Mouse (Mus musculus) intestine, postnatal 0 days (tissue): ENCODE measurements at regions not wholly inside any gene's neighbourhood (a gene's known extent, or its start where the extent isn't known, plus 50 kb on each side); places are given as distances from the start of the nearest gene placed in this dataset.

ENCODE experiments used
- ATAC-seq: fragments of 200-750 bp; cut with Nextera tagmentation; 2 replicates; pipeline ENCODE4 v1.8.0; 2017; ENCODE audit warnings: mild to moderate bottlenecking, moderate TSS enrichment, moderate library complexity
- H3K27ac ChIP-seq: fragments of 300-500 bp; sonication (generic); 2 replicates; pipeline ENCODE4 v1.5.1; 2014; ENCODE audit warnings: mild to moderate bottlenecking, low read depth, low read length, moderate library complexity
- H3K27me3 ChIP-seq: fragments of 300-500 bp; sonication (generic); replicated peaks from 2 replicates; pipeline ENCODE4 v1.6.1; 2014; ENCODE audit warnings: low read length, mixed read lengths; ENCODE audit not compliant: control insufficient read depth, insufficient read depth
- H3K36me3 ChIP-seq: fragments of 300-500 bp; sonication (generic); 2 replicates; pipeline ENCODE4 v1.6.1; 2014; ENCODE audit warnings: mild to moderate bottlenecking, moderate library complexity; ENCODE audit not compliant: control insufficient read depth, insufficient read depth
- H3K4me1 ChIP-seq: fragments of 300-500 bp; sonication (generic); replicated peaks from 2 replicates; pipeline ENCODE4 v1.6.1; 2014; ENCODE audit warnings: antibody characterized with exemption, low read length, mixed read lengths; ENCODE audit not compliant: control insufficient read depth, insufficient read depth
- H3K4me2 ChIP-seq: fragments of 300-500 bp; sonication (generic); replicated peaks from 2 replicates; pipeline ENCODE4 v1.6.1; 2014; ENCODE audit warnings: low read depth, mild to moderate bottlenecking, moderate library complexity
- H3K4me3 ChIP-seq: fragments of 300-500 bp; sonication (generic); 2 replicates; pipeline ENCODE4 v1.5.1; 2014; ENCODE audit warnings: low read depth, low read length
- H3K9ac ChIP-seq: fragments of 300-500 bp; sonication (generic); 2 replicates; pipeline ENCODE4 v1.6.1; 2014; ENCODE audit warnings: mild to moderate bottlenecking, low read depth, low read length
- H3K9me3 ChIP-seq: fragments of 300-500 bp; sonication (generic); 2 replicates; pipeline ENCODE4 v1.6.1; 2016; ENCODE audit warnings: mixed run types; ENCODE audit not compliant: control insufficient read depth
- CTCF ChIP-seq: sonication (generic); IDR thresholded peaks from 2 replicates; pipeline ENCODE4 v1.5.1; 2016; ENCODE audit warnings: low read depth, mild to moderate bottlenecking, control low read depth, antibody characterized with exemption, moderate library complexity
- WGBS: fragments of 180-500 bp; shearing (Covaris S2); extraction: QIAGEN DNeasy Blood & Tissue Kit; methylation state at CpG from one replicate; pipeline ENCODE4 v1.1.7; 2014; 5-methylcytosine and 5-hydroxymethylcytosine counted together

GRCm38 (mm10) chr12:106514057-106514456 is 504.0 kb downstream of the Vrk1 start:
- no peak for TF ChIP-seq CTCF

GRCm38 (mm10) chr12:106515257-106515788 is 505.3 kb downstream of the Vrk1 start:
- Histone ChIP-seq H3K27me3 (no peaks in the 10 kb centered on the region), H3K9ac (no peak overlapping the region), H3K9me3 (no peaks in the 10 kb centered on the region), H3K36me3 (no peaks in the 10 kb centered on the region), H3K4me1 (no peaks in the 10 kb centered on the region), H3K27ac (no peak overlapping the region), H3K4me2 (no peak overlapping the region), H3K4me3 (no peak overlapping the region)
- ATAC-seq, result no peak
- WGBS, result 63% methylated on average over 17 of the region's 17 CpGs
- TF ChIP-seq CTCF, result no peak

More at GRCm38 (mm10) chr12:106514057-106514456, 504.0 kb downstream of the Vrk1 start:
- Histone ChIP-seq H3K4me3 (no peak overlapping the region), H3K4me1 (no peaks in the 10 kb centered on the region), H3K4me2 (no peak overlapping the region), H3K36me3 (no peaks in the 10 kb centered on the region), H3K9ac (no peak overlapping the region), H3K27me3 (no peaks in the 10 kb centered on the region), H3K9me3 (no peaks in the 10 kb centered on the region), H3K27ac (no peak overlapping the region)
- ATAC-seq, result no peak
- 43% methylated on average over 11 of the region's 11 CpGs for WGBS

- no peaks in the 10 kb centered on the region for H3K36me3 ChIP-seq
- no peak overlapping the region for H3K9ac ChIP-seq
- ATAC-seq, result no peak
- no peaks in the 10 kb centered on the region for H3K4me1 ChIP-seq
- H3K4me3 ChIP-seq, result no peak overlapping the region
- no peak overlapping the region for H3K27ac ChIP-seq
- 74% methylated on average over 5 of the region's 5 CpGs for WGBS
- no peaks in the 10 kb centered on the region for H3K9me3 ChIP-seq
- no peak for TF ChIP-seq CTCF
- no peaks in the 10 kb centered on the region for H3K27me3 ChIP-seq
- H3K4me2 ChIP-seq, result no peak overlapping the region
These were observed 509.1 kb downstream of the Vrk1 start for GRCm38 (mm10) chr12:106519141-106519540.

GRCm38 (mm10) chr12:106524411-106524810 is 514.4 kb downstream of the Vrk1 start:
- no peak for TF ChIP-seq CTCF
- Histone ChIP-seq H3K4me2 (no peak overlapping the region), H3K4me1 (no peaks in the 10 kb centered on the region), H3K4me3 (no peak overlapping the region), H3K27me3 (no peaks in the 10 kb centered on the region), H3K36me3 (no peaks in the 10 kb centered on the region), H3K27ac (no peak overlapping the region), H3K9ac (no peak overlapping the region), H3K9me3 (no peaks in the 10 kb centered on the region)
- 73% methylated on average over 4 of the region's 4 CpGs for WGBS
- no peak for ATAC-seq

- no peak overlapping the region for H3K4me2 ChIP-seq
- H3K9me3 ChIP-seq, result no peaks in the 10 kb centered on the region
- H3K4me1 ChIP-seq, result no peaks in the 10 kb centered on the region
- H3K9ac ChIP-seq, result no peak overlapping the region
- no peak for TF ChIP-seq CTCF
- no peaks in the 10 kb centered on the region for H3K36me3 ChIP-seq
- H3K27ac ChIP-seq, result no peak overlapping the region
- H3K27me3 ChIP-seq, result no peaks in the 10 kb centered on the region
- 57% methylated on average over 8 of the region's 8 CpGs for WGBS
- no peak overlapping the region for H3K4me3 ChIP-seq
- ATAC-seq, result no peak
These were observed 517.1 kb downstream of the Vrk1 start for GRCm38 (mm10) chr12:106527116-106527515.

GRCm38 (mm10) chr12:106527699-106528434 is 517.8 kb downstream of the Vrk1 start:
- TF ChIP-seq CTCF, result no peak
- H3K4me2 ChIP-seq, result no peak overlapping the region

More at GRCm38 (mm10) chr12:106527699-106528434, 517.8 kb downstream of the Vrk1 start:
- H3K4me3 ChIP-seq, result no peak overlapping the region
- H3K9me3 ChIP-seq, result no peaks in the 10 kb centered on the region
- H3K36me3 ChIP-seq, result no peaks in the 10 kb centered on the region
- no peak for ATAC-seq
- no peaks in the 10 kb centered on the region for H3K4me1 ChIP-seq
- H3K27ac ChIP-seq, result no peak overlapping the region
- H3K27me3 ChIP-seq, result no peaks in the 10 kb centered on the region
- WGBS, result 12% methylated on average over 20 of the region's 20 CpGs
- H3K9ac ChIP-seq, result no peak overlapping the region
